Mouse (Mus musculus) kidney, postnatal 4 days (tissue): ENCODE data around the gene Zscan4f.
"Not testable (repeated sequence)": the region's sequence is repeated elsewhere in the genome, so short reads cannot be mapped to it uniquely, and the experiment has no call there.

Source experiments
- DNase-seq, 2 experiments: peaks; one replicate each; pipeline ENCODE4 v3.0.0; 2021; ENCODE audit warnings: mixed read lengths in 2 of 2

The Zscan4f gene

DNA sequence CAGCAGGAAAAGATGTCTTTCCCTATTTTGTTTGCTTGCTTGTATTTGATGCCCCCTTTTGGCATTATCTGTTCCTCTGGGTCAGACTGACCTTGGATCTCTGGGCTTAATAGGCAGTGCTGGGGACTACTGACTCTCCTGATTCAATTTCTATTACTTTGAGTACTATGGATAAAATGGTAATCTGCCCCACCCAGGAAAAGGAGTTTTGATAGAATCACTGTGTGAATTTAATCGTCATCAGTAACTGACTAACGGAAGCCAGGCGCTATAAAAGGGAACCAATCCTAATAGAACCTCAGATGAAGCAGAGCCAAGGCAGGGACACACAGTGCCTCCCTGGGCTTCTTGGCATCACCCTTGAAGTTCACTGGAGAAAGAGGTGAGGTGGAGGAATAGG is at the start of gene Zscan4f:
TSS of gene Zscan4f (plus strand) at position 301 of the 400 bp plus-strand sequence.
- not testable (repeated sequence) for DNase-seq

DNA sequence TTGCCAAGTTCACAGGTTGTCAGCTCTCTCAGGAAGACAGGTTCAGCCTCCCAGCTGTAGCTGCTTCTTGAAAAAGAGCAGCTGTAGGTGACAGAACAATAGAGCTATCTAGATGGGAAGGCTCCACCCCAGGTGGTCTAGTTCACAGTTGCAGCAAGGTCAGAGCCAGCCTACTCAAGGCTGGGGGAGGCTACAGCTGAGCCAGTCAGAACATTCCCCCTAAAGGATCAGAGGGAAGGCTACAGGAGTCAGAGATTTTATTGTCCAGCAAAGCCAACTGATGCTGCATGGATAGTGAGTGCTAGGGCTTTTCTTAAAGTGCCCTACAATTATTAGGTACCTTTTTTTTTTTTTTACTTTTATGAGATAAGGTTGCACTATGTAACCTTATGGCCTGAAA is 13.1 kb upstream of the Zscan4f start:
- DNase-seq: not testable (repeated sequence)
